Mouse (Mus musculus) liver, embryonic 14.5 days (tissue): ENCODE measurements around the gene Tmod2. TPM values are rescaled to one million over a fixed set of nuclear protein-coding genes. Genes with fewer than 3 reads are reported as not detected.
"Not testable (repeated sequence)": the region's sequence is repeated elsewhere in the genome, so short reads cannot be mapped to it uniquely, and the experiment has no call there.

Experiments used
- ATAC-seq: fragments of 200-750 bp; cut with Nextera tagmentation; 2 replicates; pipeline ENCODE4 v1.8.0; 2017; ENCODE audit warnings: moderate number of reproducible peaks, mild to moderate bottlenecking, moderate library complexity; ENCODE audit not compliant: insufficient read depth
- DNase-seq, 3 experiments: peaks; one replicate each; pipeline ENCODE4 v3.0.0-alpha.2; 2012 to 2013; ENCODE audit warnings: low read depth in 3 of 3, low spot score in 3 of 3
- H3K27ac ChIP-seq: fragments of 300-500 bp; sonication (generic); 2 replicates; pipeline ENCODE4 v1.5.1; 2014; ENCODE audit warnings: moderate library complexity, mild to moderate bottlenecking, control low read depth, inconsistent platforms
- H3K27me3 ChIP-seq: fragments of 300-500 bp; sonication (generic); 2 replicates; pipeline ENCODE4 v1.6.1; 2014; ENCODE audit warnings: mild to moderate bottlenecking, low read length, moderate library complexity; ENCODE audit not compliant: control insufficient read depth, insufficient read depth
- H3K36me3 ChIP-seq: fragments of 300-500 bp; sonication (generic); replicated peaks from 2 replicates; pipeline ENCODE4 v1.6.1; 2014; ENCODE audit warnings: low read depth; ENCODE audit not compliant: control insufficient read depth, insufficient read depth
- H3K4me1 ChIP-seq, 2 experiments: fragments of 200-500 bp in 1 of 2; fragments of 300-500 bp in 1 of 2; sonication (generic) in 1 of 2; replicated peaks; 2 replicates each; pipeline ENCODE4 v1.6.1; 2012 to 2014; ENCODE audit warnings: antibody characterized with exemption in 1 of 2, inconsistent platforms in 1 of 2, low read length in 1 of 2; ENCODE audit not compliant: control insufficient read depth in 2 of 2, insufficient read depth in 2 of 2
- H3K4me2 ChIP-seq: fragments of 300-500 bp; sonication (generic); 2 replicates; pipeline ENCODE4 v1.6.1; 2014; ENCODE audit warnings: low read depth, mild to moderate bottlenecking, control low read depth, moderate library complexity
- H3K4me3 ChIP-seq, 2 experiments: fragments of 200-500 bp in 1 of 2; fragments of 300-500 bp in 1 of 2; sonication (generic) in 1 of 2; 2 replicates each; pipeline ENCODE4 v1.5.1; 2012 to 2014; ENCODE audit warnings: low read depth in 2 of 2, low read length in 2 of 2, mild to moderate bottlenecking in 2 of 2, control low read depth in 1 of 2, inconsistent platforms in 1 of 2, moderate library complexity in 1 of 2; ENCODE audit not compliant: insufficient read depth in 1 of 2
- H3K9ac ChIP-seq: fragments of 300-500 bp; sonication (generic); replicated peaks from 2 replicates; pipeline ENCODE4 v1.6.1; 2014; ENCODE audit warnings: mild to moderate bottlenecking, control low read depth, moderate library complexity
- H3K9me3 ChIP-seq: fragments of 300-500 bp; sonication (generic); 2 replicates; pipeline ENCODE4 v1.6.1; 2016; ENCODE audit warnings: low read length, mixed read lengths; ENCODE audit not compliant: control insufficient read depth
- CTCF ChIP-seq: IDR thresholded peaks from 2 replicates; pipeline ENCODE4 v1.5.1; 2016; ENCODE audit warnings: antibody characterized with exemption, low read depth, control low read depth
- EP300 ChIP-seq: IDR thresholded peaks from 2 replicates; pipeline ENCODE4 v1.6.1; 2016; ENCODE audit warnings: antibody characterized with exemption, low read depth
- WGBS: fragments of 180-500 bp; shearing (Covaris S2); extraction: QIAGEN DNeasy Blood & Tissue Kit; methylation state at CpG from one replicate; pipeline ENCODE4 v1.1.7; 2014; ENCODE audit not compliant: insufficient replicate concordance; 5-methylcytosine and 5-hydroxymethylcytosine counted together
- polyA plus RNA-seq, 2 experiments: library from polyadenylated mRNA; depleted of rRNA in 1 of 2; stranded (reverse) in 1 of 2; unstranded in 1 of 2; fragments of >200 nt; fragmentation: Nextera tagmentation in 1 of 2; extraction: Ambion mirVana in 1 of 2; gene quantifications; 2 replicates each; pipeline versions ENCODE4 v1.2.1 to v1.2.3; 2012 to 2014

Gene Tmod2
- polyA plus RNA-seq (2012; rRNA removed) (0.03 and 0.04 TPM in 2 replicates), polyA plus RNA-seq (2014; fragmentation: Nextera tagmentation; extraction: Ambion mirVana) (0.04 and 0.05 TPM in 2 replicates)

DNA sequence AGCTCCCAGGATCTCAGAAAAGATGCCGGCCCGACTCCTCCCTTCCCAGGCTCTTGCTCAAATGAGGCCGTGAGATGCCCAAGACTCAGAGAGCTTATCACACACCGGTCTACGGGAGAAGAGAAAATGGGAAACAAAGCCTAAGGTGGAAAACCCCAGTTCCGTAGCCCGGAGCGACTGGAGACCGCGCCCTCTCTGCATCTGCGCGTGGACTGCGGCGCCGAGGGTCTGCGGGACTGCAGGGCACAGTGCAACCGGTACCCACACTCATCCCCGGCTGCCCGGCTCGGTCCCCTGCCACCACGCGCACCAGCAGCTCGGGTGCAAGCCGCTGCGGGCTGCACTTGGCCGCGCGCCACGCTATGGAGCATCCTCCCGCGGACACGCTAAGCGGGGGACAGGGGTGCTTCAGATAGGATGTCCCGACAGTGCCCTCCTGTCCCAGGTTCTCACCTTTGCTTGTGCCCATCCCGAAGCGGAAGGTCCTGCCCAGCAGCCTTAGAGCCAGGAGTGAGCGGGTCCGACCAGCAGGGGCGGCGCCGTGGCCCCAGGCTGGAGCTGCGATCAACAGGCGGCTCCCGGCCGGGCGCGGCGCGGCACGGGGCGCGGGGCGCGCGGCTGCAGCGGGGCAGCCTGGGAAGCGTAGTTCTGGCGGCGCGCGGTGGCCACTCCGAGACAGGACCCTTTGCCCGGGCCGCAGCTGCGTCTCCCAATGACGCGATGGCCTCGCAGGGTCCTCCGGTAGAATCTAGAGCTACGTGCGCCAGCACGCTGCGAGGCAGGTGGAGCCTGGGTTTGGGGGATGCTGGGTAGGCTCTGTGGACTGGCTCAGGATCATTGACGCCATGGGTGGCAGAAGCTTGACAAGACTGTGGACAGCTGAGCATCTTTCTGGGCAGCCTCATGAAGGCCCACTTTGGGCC lies at the start of gene Tmod2:
TSS of gene Tmod2 (minus strand) at position 755 of the 923 bp plus-strand sequence.
- ATAC-seq (no peak), DNase-seq (no peak)
- Histone ChIP-seq H3K27me3 (peaks cover 31% of the 10 kb centered on the region), H3K36me3 (no peaks in the 10 kb centered on the region), H3K9ac (no peak within 1 kb of the TSS), H3K4me2 (peak within 1 kb of the TSS; percentile 52), H3K27ac (no peak within 1 kb of the TSS), H3K4me3 (peak within 1 kb of the TSS; percentile 18 to 43), H3K9me3 (no peaks in the 10 kb centered on the region), H3K4me1 (no peaks in the 10 kb centered on the region)
- TF ChIP-seq CTCF = no peak
- TF ChIP-seq EP300 = no peak
- WGBS = 2% methylated on average over 74 of the region's 74 CpGs

DNA sequence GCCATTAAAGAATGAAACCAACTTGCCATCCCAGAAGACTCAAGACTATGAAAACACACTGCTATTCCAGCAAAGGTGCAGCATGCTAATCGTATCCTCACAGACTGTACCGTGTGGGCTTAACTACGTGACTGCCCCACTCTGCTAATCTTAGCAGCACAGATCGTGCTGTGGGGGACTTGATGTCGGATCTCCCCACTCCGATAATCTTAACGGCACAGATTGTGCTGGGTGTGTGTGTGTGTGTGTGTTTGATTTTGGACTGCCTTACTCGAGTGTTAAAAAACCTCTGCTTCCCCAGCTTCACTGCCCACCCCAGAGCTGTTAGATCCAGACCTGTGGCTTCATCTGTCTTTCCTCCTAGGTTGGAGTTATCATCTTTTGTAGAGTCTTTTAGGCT lies 49.8 kb upstream of the Tmod2 start:
- no peak for TF ChIP-seq CTCF
- no peak for TF ChIP-seq EP300
- Histone ChIP-seq H3K4me1 (no peaks in the 10 kb centered on the region), H3K4me3 (no peak overlapping the region), H3K27ac (no peak overlapping the region), H3K9me3 (no peaks in the 10 kb centered on the region), H3K9ac (no peak overlapping the region), H3K36me3 (no peaks in the 10 kb centered on the region), H3K27me3 (no peaks in the 10 kb centered on the region), H3K4me2 (no peak overlapping the region)
- WGBS = 55% methylated on average over 8 of the region's 8 CpGs
- DNase-seq = no peak
- no peak for ATAC-seq

DNA sequence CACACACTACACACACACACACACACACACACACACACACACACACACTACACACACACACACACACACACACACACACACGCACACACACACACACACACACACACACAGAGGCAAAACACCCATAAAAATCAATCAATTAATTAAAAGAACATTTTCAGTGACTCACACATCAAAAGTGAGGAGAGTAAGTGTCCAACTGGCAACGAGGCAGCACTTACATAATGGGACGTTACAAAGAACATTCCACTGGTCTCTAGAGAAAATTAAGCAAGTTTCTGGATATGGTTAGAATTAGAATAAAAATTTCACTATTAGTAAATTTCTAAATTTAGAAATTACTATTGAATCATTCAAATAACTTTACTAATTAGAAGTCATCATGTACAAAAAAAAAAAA lies 45.3 kb upstream of the Tmod2 start:
- not testable (repeated sequence) for H3K9me3 ChIP-seq, H3K4me2 ChIP-seq, H3K27ac ChIP-seq, H3K9ac ChIP-seq, H3K4me3 ChIP-seq, H3K36me3 ChIP-seq, DNase-seq, H3K4me1 ChIP-seq, ATAC-seq, H3K27me3 ChIP-seq
- WGBS = 59% methylated on average over 3 of the region's 3 CpGs

DNA sequence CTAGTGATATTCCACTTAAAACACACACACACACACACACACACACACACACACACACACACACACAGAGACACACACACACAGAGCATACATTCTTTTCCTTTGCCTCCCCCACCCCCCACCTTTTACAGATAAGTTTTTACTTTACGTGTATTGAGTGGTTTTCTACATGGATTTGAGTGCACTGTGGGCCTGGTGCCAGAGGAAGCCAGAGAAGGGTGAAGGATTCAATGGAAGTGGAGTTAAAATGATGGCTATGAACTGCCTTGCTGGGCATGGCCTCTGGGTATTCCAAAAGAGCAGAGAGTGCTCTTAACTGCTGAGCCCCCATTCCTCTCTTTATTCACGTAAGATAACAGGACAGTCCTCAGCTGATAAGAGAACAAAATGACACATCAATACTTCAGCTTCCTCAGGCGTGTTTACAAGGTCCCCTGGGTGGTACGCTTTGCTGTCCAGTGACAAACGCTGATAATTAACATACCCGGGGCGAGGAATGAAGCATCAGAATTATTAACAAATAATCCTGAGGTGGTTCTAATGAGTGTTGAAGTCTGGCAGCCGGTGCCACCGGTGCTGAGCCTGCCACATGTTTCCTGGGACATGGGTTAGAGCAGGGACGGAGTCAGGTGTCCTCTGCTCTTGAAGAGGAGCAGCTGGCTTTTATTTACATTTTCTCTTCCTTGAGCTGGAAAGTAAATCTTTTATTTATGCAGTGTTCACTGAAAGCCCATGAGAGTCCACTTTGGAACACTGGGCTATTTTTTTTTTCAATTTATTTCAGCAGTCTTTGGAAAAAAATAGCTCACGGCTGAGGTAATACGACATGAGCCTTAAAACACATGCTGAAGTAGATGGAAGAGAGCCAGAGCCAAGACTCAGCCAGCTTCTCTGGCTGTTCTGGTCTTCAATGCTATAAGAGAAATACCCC lies 43.1 kb upstream of the Tmod2 start:
- no peak for ATAC-seq

More for the DNA sequence above, 43.1 kb upstream of the Tmod2 start:
- H3K9me3 ChIP-seq = no peaks in the 10 kb centered on the region
- H3K4me1 ChIP-seq = peaks cover 0 to 2% of the 10 kb centered on the region in 2 experiments; a peak in 1 of 4 replicates
- TF ChIP-seq CTCF (no peak), EP300 (no peak)
- no peaks in the 10 kb centered on the region for H3K36me3 ChIP-seq
- H3K4me3 ChIP-seq = no peak overlapping the region
- H3K9ac ChIP-seq = no peak overlapping the region
- 37% methylated on average over 12 of the region's 12 CpGs for WGBS
- no peaks in the 10 kb centered on the region for H3K27me3 ChIP-seq
- H3K4me2 ChIP-seq = no peak overlapping the region
- DNase-seq = no peak
- no peak overlapping the region for H3K27ac ChIP-seq
